Mouse (Mus musculus): ENCODE measurements at regions not wholly inside any gene's neighbourhood (a gene's known extent, or its start where the extent isn't known, plus 50 kb on each side); places are given as distances from the start of the nearest gene placed in this dataset.
A peak's percentile ranks its signal among the peaks of the same experiment; 100 is the strongest.

- TF ChIP-seq CTCF (IDR thresholded peaks at IDR 0.05; ENCODE audit: borderline replicate concordance, extremely low read depth, insufficient read depth, insufficient read length) (no peak), POLR2A (IDR thresholded peaks at IDR 0.05; ENCODE audit: borderline replicate concordance, extremely low read depth, insufficient read depth, insufficient read length, poor library complexity, severe bottlenecking) (no peak)
- DNase-seq (ENCODE audit: low read depth), result peak; percentile 46
These were observed 597.7 kb downstream of the Gm19410 start for GRCm38 (mm10) chr8:36363291-36363690.

DNA sequence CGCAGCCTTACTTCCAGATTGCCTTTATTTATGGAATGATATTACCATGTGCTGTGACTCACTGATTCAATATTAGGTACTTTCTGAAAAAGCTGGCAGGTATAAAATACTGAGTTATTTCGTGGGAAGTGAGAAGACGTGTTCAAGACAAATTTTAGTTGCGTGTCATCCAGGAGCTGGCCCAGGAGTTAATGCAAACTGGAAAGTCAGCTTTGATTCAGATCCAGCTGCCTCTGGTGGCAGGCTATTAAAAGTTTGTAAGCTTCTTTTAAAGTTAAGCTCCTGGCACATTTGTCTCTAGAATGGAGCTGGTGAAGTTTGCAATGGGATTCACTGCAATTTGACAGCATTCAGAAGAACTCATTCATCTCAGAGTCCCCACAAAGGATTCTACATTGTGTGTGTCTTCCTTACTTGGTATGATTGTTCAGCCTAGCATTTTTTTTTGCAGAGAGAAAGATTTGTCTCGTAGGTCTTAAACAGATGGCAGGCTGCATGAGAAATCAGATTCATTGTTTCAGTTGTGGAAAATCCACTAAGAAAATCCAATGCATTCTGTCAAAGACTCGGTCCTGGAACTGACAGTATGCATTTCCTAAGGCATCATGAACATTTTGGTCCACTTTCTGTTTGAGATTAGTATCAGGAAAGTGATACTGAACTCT, 599.1 kb downstream of the Gm19410 start:
- DNase-seq (ENCODE audit: low read depth), result no peak

GRCm38 (mm10) chr8:36365945-36366344, 600.4 kb downstream of the Gm19410 start:
- TF ChIP-seq POLR2A (IDR thresholded peaks at IDR 0.05; ENCODE audit: borderline replicate concordance, extremely low read depth, insufficient read depth, insufficient read length, poor library complexity, severe bottlenecking) (no peak), CTCF (IDR thresholded peaks at IDR 0.05; ENCODE audit: borderline replicate concordance, extremely low read depth, insufficient read depth, insufficient read length) (no peak)
- no peak for DNase-seq (ENCODE audit: low read depth)

More for the DNA sequence above, 599.1 kb downstream of the Gm19410 start:
- no peak for TF ChIP-seq CTCF (IDR thresholded peaks at IDR 0.05; ENCODE audit: borderline replicate concordance, extremely low read depth, insufficient read depth, insufficient read length)
- no peak for TF ChIP-seq POLR2A (IDR thresholded peaks at IDR 0.05; ENCODE audit: borderline replicate concordance, extremely low read depth, insufficient read depth, insufficient read length, poor library complexity, severe bottlenecking)

GRCm38 (mm10) chr8:36376579-36377350, 611.2 kb downstream of the Gm19410 start:
- TF ChIP-seq CTCF (IDR thresholded peaks at IDR 0.05; ENCODE audit: borderline replicate concordance, extremely low read depth, insufficient read depth, insufficient read length) (no peak), POLR2A (IDR thresholded peaks at IDR 0.05; ENCODE audit: borderline replicate concordance, extremely low read depth, insufficient read depth, insufficient read length, poor library complexity, severe bottlenecking) (no peak)
- DNase-seq (ENCODE audit: low read depth), result peak; percentile 57

- TF ChIP-seq POLR2A (IDR thresholded peaks at IDR 0.05; ENCODE audit: borderline replicate concordance, extremely low read depth, insufficient read depth, insufficient read length, poor library complexity, severe bottlenecking) (no peak), CTCF (IDR thresholded peaks at IDR 0.05; ENCODE audit: borderline replicate concordance, extremely low read depth, insufficient read depth, insufficient read length) (no peak)
- DNase-seq (ENCODE audit: low read depth), result no peak
These were observed 598.9 kb upstream of the AI429214 start for GRCm38 (mm10) chr8:36394487-36394886.

GRCm38 (mm10) chr8:36396493-36396892, 596.9 kb upstream of the AI429214 start:
- no peak for DNase-seq (ENCODE audit: low read depth)
- TF ChIP-seq CTCF (IDR thresholded peaks at IDR 0.05; ENCODE audit: borderline replicate concordance, extremely low read depth, insufficient read depth, insufficient read length), result no peak

DNA sequence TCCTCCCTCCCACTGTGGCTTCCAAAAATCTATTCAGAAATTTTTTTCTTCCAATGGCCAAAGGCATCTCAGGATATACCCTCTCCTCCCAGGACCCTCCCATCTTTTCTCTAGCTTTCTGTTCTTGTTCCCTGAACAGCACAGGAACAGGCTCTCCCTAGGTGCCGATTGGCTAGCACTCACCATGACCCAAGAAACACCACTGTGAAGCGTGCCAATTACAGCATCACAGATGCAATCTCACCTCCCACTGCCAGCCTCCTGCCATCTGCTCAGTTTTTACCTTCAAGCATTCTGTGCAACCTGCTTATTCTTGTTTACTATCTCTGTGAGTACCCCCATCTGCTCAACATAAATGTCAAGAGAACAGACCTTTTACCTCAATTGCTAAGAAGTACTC, 586.7 kb upstream of the AI429214 start:
- no peak for TF ChIP-seq POLR2A (IDR thresholded peaks at IDR 0.05; ENCODE audit: borderline replicate concordance, extremely low read depth, insufficient read depth, insufficient read length, poor library complexity, severe bottlenecking)
- TF ChIP-seq CTCF (IDR thresholded peaks at IDR 0.05; ENCODE audit: borderline replicate concordance, extremely low read depth, insufficient read depth, insufficient read length), result no peak
- DNase-seq (ENCODE audit: low read depth), result peak; percentile 79
